Mouse (Mus musculus): Measurements from ENCODE around the gene Glt8d2. TPM values are rescaled to one million over a fixed set of nuclear protein-coding genes. Genes with fewer than 3 reads are reported as not detected.

Glt8d2 gene
- total and polyA plus RNA-seq, 2 experiments from 2014 or later: 2.8 to 6.6 TPM

DNA sequence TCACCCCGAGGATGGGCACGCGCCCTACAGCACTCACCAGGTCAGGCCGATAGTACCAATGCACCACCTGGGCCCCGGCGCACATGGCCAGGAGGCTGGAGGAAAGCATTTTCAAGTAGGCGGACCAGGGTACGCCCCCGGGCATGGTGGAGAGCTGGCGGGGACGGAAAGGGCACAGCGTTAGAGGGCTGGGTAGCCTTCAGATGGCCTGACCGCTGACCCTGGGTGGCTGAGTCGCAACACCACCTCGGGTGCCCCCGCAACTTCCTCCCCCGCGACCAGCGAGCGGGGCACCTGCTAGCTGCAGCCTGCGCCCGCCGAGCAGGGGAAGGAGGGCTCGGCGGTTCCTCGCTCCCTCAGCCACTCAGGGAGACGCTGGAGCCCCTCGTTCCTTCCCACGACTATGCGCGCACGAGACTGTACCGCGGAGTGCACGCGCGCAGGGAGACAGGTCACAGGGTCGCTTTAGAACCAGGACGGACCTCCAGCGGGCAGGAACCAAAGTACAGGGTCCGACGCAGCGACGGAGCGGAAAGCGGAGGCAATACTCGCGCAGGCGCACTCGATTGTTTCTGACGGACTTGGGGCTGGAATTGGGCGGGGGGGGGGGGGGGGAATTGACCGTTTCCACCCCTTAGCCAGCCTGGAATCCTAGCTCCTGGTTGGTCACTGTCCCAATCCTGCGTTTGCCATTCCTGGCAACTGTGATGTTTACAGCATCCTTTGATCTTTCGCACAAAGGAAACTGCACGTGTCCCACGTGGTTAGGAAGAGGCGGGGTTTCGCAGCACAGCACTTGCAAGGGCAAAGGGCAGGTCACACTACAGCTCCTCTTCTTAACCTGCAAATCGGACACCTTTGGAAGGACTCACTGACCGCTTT lies 67.5 kb downstream of the Glt8d2 start, which contains the start of gene 1190007I07Rik:
Gene 1190007I07Rik, minus strand, starts transcription at position 558 of the 882 bp plus-strand sequence.
- peak; percentile 90 for DNase-seq (ENCODE audit: low spot score)
- Histone ChIP-seq H3K9me3 (replicated peaks; ENCODE audit: control insufficient read depth, low read length) (no peaks in the 10 kb centered on the region), H3K36me3 (replicated peaks; ENCODE audit: control insufficient read depth, insufficient read depth, low read length) (no peaks in the 10 kb centered on the region), H3K9ac (replicated peaks; ENCODE audit: low read depth, low read length) (peak within 1 kb of the TSS; percentile 74), H3K4me2 (ENCODE audit: low read depth, low read length) (peak within 1 kb of the TSS; percentile 70), H3K4me3 (ENCODE audit: low read depth, low read length) (peak within 1 kb of the TSS; percentile 66), H3K27ac (ENCODE audit: low read depth) (peak within 1 kb of the TSS; percentile 87), H3K4me1 (ENCODE audit: control insufficient read depth, insufficient read depth) (no peaks in the 10 kb centered on the region), H3K27me3 (ENCODE audit: control insufficient read depth, insufficient read depth, low read length) (no peaks in the 10 kb centered on the region)
- no peak for TF ChIP-seq EP300 (IDR thresholded peaks at IDR 0.05; ENCODE audit: low read depth)
- TF ChIP-seq CTCF (IDR thresholded peaks at IDR 0.05; ENCODE audit: low read depth): no peak
- peak; percentile 92 for ATAC-seq (ENCODE audit: insufficient read depth, low read depth)
- under 1% methylated on average over 59 of the region's 61 CpGs for WGBS

DNA sequence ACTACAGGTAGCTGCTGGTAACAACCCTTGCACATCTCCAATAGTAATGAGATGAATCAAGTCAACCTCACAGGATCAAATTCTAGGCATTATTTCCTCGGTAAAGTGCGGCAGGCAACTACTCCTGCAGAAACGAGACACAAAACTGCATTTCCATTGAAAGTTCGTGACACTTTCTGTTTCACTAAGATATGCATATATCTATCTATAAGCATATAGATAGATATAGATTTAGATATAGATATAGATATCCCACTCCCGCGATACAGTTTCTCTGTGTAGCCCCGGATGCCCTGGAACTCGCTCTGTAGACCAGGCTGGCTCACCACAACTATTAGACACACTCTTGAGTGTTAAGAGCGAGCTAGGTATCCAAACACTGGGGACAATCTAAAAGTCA lies 68.2 kb downstream of the Glt8d2 start:
- Histone ChIP-seq H3K9me3 (replicated peaks; ENCODE audit: control insufficient read depth, low read length) (no peaks in the 10 kb centered on the region), H3K27me3 (ENCODE audit: control insufficient read depth, insufficient read depth, low read length) (no peaks in the 10 kb centered on the region), H3K4me1 (ENCODE audit: control insufficient read depth, insufficient read depth) (no peaks in the 10 kb centered on the region), H3K27ac (ENCODE audit: low read depth) (no peak overlapping the region), H3K9ac (replicated peaks; ENCODE audit: low read depth, low read length) (peak overlapping the region; percentile 74), H3K36me3 (replicated peaks; ENCODE audit: control insufficient read depth, insufficient read depth, low read length) (no peaks in the 10 kb centered on the region), H3K4me2 (ENCODE audit: low read depth, low read length) (peak overlapping the region; percentile 70), H3K4me3 (ENCODE audit: low read depth, low read length) (peak overlapping the region; percentile 66)
- no peak for TF ChIP-seq CTCF (IDR thresholded peaks at IDR 0.05; ENCODE audit: low read depth)
- TF ChIP-seq EP300 (IDR thresholded peaks at IDR 0.05; ENCODE audit: low read depth): no peak
- DNase-seq (ENCODE audit: low spot score): no peak
- WGBS: 24% methylated on average over 9 of the region's 9 CpGs
- ATAC-seq (ENCODE audit: insufficient read depth, low read depth): no peak

Other genes with a start within 250 kb of the Glt8d2 start
- not detected in 2 replicates for gene Gm1553, start 198.0 kb downstream of the Glt8d2 start, total RNA-seq (2014; rRNA removed; ENCODE audit: low replicate concordance)
- gene Gm1553, start 198.0 kb downstream of the Glt8d2 start, polyA plus RNA-seq (2015; fragmentation: Nextera tagmentation; extraction: Ambion mirVana): not detected in 2 replicates
- gene 1190007I07Rik, start 67.4 kb downstream of the Glt8d2 start, total RNA-seq (2014; rRNA removed; ENCODE audit: low replicate concordance): 19.7 and 35.0 TPM in 2 replicates
- 49.9 and 53.1 TPM in 2 replicates for gene 1190007I07Rik, start 67.4 kb downstream of the Glt8d2 start, polyA plus RNA-seq (2015; fragmentation: Nextera tagmentation; extraction: Ambion mirVana)
- 37.5 and 43.0 TPM in 2 replicates for gene Tdg, start 60.8 kb downstream of the Glt8d2 start, total RNA-seq (2014; rRNA removed; ENCODE audit: low replicate concordance)
- 37.1 and 40.9 TPM in 2 replicates for gene Tdg, start 60.8 kb downstream of the Glt8d2 start, polyA plus RNA-seq (2015; fragmentation: Nextera tagmentation; extraction: Ambion mirVana)
- gene Hcfc2, start 5.5 kb upstream of the Glt8d2 start, total RNA-seq (2014; rRNA removed; ENCODE audit: low replicate concordance): 18.9 and 30.5 TPM in 2 replicates
- gene Hcfc2, start 5.5 kb upstream of the Glt8d2 start, polyA plus RNA-seq (2015; fragmentation: Nextera tagmentation; extraction: Ambion mirVana): 30.6 and 34.3 TPM in 2 replicates
- 12.0 and 18.0 TPM in 2 replicates for gene Nfyb, start 73.5 kb upstream of the Glt8d2 start, total RNA-seq (2014; rRNA removed; ENCODE audit: low replicate concordance)
- gene Nfyb, start 73.5 kb upstream of the Glt8d2 start, polyA plus RNA-seq (2015; fragmentation: Nextera tagmentation; extraction: Ambion mirVana): 14.4 and 15.4 TPM in 2 replicates
- 35.0 and 53.5 TPM in 2 replicates for gene Txnrd1, start 143.3 kb upstream of the Glt8d2 start, total RNA-seq (2014; rRNA removed; ENCODE audit: low replicate concordance)
- gene Txnrd1, start 143.3 kb upstream of the Glt8d2 start, polyA plus RNA-seq (2015; fragmentation: Nextera tagmentation; extraction: Ambion mirVana): 28.0 and 30.4 TPM in 2 replicates
- gene Eid3, start 176.0 kb upstream of the Glt8d2 start, total RNA-seq (2014; rRNA removed; ENCODE audit: low replicate concordance): not detected in 2 replicates
- gene Eid3, start 176.0 kb upstream of the Glt8d2 start, polyA plus RNA-seq (2015; fragmentation: Nextera tagmentation; extraction: Ambion mirVana): 0.08 and 0.11 TPM in 2 replicates

Data from heart, postnatal 0 days (tissue).